Comparison of ENCODE assay signal across 28 mouse cellular contexts in genomic region chr1:23928371-23928770, GRCm38 (mm10). TPM values are rescaled to one million over a fixed set of nuclear protein-coding genes. Genes with fewer than 3 reads are reported as not detected.
A peak's percentile ranks its signal among the peaks of the same experiment; 100 is the strongest.
DNase-seq lines count a peak whose midpoint lies in the region; ATAC-seq lines count a peak whose summit lies in the region.
"Had no signal": no experiment of that assay in that cellular context is flagged by ENCODE, and none has a peak within 500 bp of the region (broad histone marks: within the 10 kb centered on the region; RNA-seq: fewer than 3 reads in every experiment).

No protein-coding gene starts in this region.

- H3K4me1 ChIP-seq in heart, embryonic 15.5 days (replicated peaks): no peaks in the 10 kb centered on the region
- H3K4me1 ChIP-seq: embryonic facial prominence, embryonic 13.5 days; embryonic facial prominence, embryonic 15.5 days; forebrain, embryonic 10.5 days; forebrain, embryonic 12.5 days had no signal

- 0 out of 2 replicates have a peak overlapping the region, but pooled peaks have one; percentile 28 for H3K27ac ChIP-seq in heart, embryonic 15.5 days
- H3K27ac ChIP-seq: embryonic facial prominence, embryonic 13.5 days; embryonic facial prominence, embryonic 15.5 days; forebrain, embryonic 10.5 days; forebrain, embryonic 12.5 days had no signal

- H3K4me3 ChIP-seq in heart, embryonic 15.5 days: no peak overlapping the region
- H3K4me3 ChIP-seq: embryonic facial prominence, embryonic 13.5 days; embryonic facial prominence, embryonic 15.5 days; erythroblast, embryonic 14.5 days; forebrain, embryonic 10.5 days; forebrain, embryonic 12.5 days had no signal

- no peak for DNase-seq in frontal cortex, postnatal 25 days (ENCODE audit: low spot score in 2 of 2)
- DNase-seq in heart, postnatal 4 days: no peak
- DNase-seq: adrenal gland, adult 8-10 months; adrenal gland, postnatal 14 days; adrenal gland, postnatal 36 days; B cell, adult 2 months; cerebellum, adult 11 months; cerebellum, adult 18-20 months; cerebellum, adult 8-10 months; cerebellum, adult 9-11 months; cerebellum, postnatal 14 days; cerebellum, postnatal 36 days; embryo, embryonic 11 days had no signal

- 48% methylated on average over 3 of the region's 3 CpGs for WGBS in heart, embryonic 15.5 days

- no peaks in the 10 kb centered on the region for H3K27me3 ChIP-seq in heart, embryonic 15.5 days
- H3K27me3 ChIP-seq: CH12.LX; embryonic facial prominence, embryonic 13.5 days; embryonic facial prominence, embryonic 15.5 days; forebrain, embryonic 12.5 days; Patski had no signal

- H3K4me2 ChIP-seq in heart, embryonic 15.5 days: no peak overlapping the region
- H3K4me2 ChIP-seq: embryonic facial prominence, embryonic 13.5 days; embryonic facial prominence, embryonic 15.5 days; forebrain, embryonic 12.5 days had no signal

- 0 out of 2 replicates have a peak, but pooled peaks cover 4% of the 10 kb centered on the region for H3K9me3 ChIP-seq in heart, embryonic 15.5 days (replicated peaks)
- H3K9me3 ChIP-seq: embryonic facial prominence, embryonic 13.5 days; embryonic facial prominence, embryonic 15.5 days; forebrain, embryonic 12.5 days had no signal

- peak; percentile 81 for ATAC-seq in frontal cortex, adult (ENCODE audit: low TSS enrichment)
- ATAC-seq in heart, embryonic 15.5 days (replicated peaks; ENCODE audit: insufficient number of reproducible peaks, insufficient read depth, low FRiP score, low read depth): no peak
- no peak for ATAC-seq in megakaryocyte-erythroid progenitor cell, adult 5-6 weeks (replicated peaks; ENCODE audit: low FRiP score, low TSS enrichment, poor library complexity, severe bottlenecking)
- ATAC-seq: activated CD4-positive, CD25-positive, alpha-beta regulatory T cell, adult 4 months; CD4-positive, CD25-positive, alpha-beta regulatory T cell, adult 4 months; forebrain, embryonic 14.5 days; forebrain, embryonic 16.5 days; Patski had no signal

- H3K36me3 ChIP-seq in heart, embryonic 15.5 days: no peaks in the 10 kb centered on the region
- H3K36me3 ChIP-seq: embryonic facial prominence, embryonic 13.5 days; embryonic facial prominence, embryonic 15.5 days; forebrain, embryonic 10.5 days; forebrain, embryonic 12.5 days; G1E had no signal

- H3K9ac ChIP-seq in heart, embryonic 15.5 days: no peak overlapping the region
- H3K9ac ChIP-seq: embryonic facial prominence, embryonic 13.5 days; embryonic facial prominence, embryonic 15.5 days; forebrain, embryonic 12.5 days had no signal

RNA-seq across cellular contexts. Expression of gene Smap1, which starts 6.3 kb away (rescaled TPM):
- polyA plus RNA-seq in heart, embryonic 15.5 days (2015; fragmentation: Nextera tagmentation; extraction: Ambion mirVana): 31.7 and 38.0 TPM in 2 replicates
- 10 to 100 TPM; 50.1 to 58.3 TPM for total RNA-seq in heart, postnatal 4 days (2021)
- 87.1 and 94.7 TPM in 2 replicates for total RNA-seq in megakaryocyte-erythroid progenitor cell, adult 5-6 weeks (2014; fragmentation: Nextera tagmentation)
- total RNA-seq in megakaryocyte-erythroid progenitor cell, adult 5-6 weeks (2017): 46.3 and 52.1 TPM in 2 replicates
